Mouse (Mus musculus) myocyte (in vitro differentiated cells): ENCODE data around the gene Garnl3. TPM values are rescaled to one million over a fixed set of nuclear protein-coding genes. Genes with fewer than 3 reads are reported as not detected.
A peak's percentile ranks its signal among the peaks of the same experiment; 100 is the strongest.

Experiments used
- H3K27me3 ChIP-seq: one replicate; pipeline ENCODE4 v1.6.1; 2011; ENCODE audit not compliant: control insufficient read depth, insufficient read depth, insufficient read length
- H3K36me3 ChIP-seq: one replicate; pipeline ENCODE4 v1.6.1; 2011; ENCODE audit not compliant: control insufficient read depth, insufficient read depth
- H3K4me2 ChIP-seq: one replicate; pipeline ENCODE4 v1.6.1; 2011; ENCODE audit warnings: low read depth, control low read depth
- H3K4me3 ChIP-seq: one replicate; pipeline ENCODE4 v1.5.1; 2011; ENCODE audit warnings: mild to moderate bottlenecking, control low read depth, moderate library complexity
- H3K79me2 ChIP-seq: one replicate; pipeline ENCODE4 v1.6.1; 2011; ENCODE audit not compliant: control insufficient read depth, insufficient read depth
- H3ac ChIP-seq: one replicate; pipeline ENCODE4 v1.6.1; 2011; ENCODE audit not compliant: control insufficient read depth, insufficient read length
- CEBPB ChIP-seq: IDR thresholded peaks from 2 replicates; pipeline ENCODE4 v1.6.1; 2011; ENCODE audit warnings: mild to moderate bottlenecking, moderate library complexity; ENCODE audit not compliant: poor library complexity, insufficient read depth, severe bottlenecking
- E2F4 ChIP-seq: IDR thresholded peaks from one replicate; pipeline ENCODE4 v1.6.1; 2011; ENCODE audit warnings: mild to moderate bottlenecking, control low read depth, moderate library complexity; ENCODE audit not compliant: insufficient read depth
- MAX ChIP-seq: IDR thresholded peaks from one replicate; pipeline ENCODE4 v1.6.1; 2011; ENCODE audit warnings: low read depth, mild to moderate bottlenecking, control low read depth
- MYOD1 ChIP-seq, 3 experiments: IDR thresholded peaks; one replicate each; pipeline ENCODE4 v1.6.1; 2011; ENCODE audit warnings: control low read depth in 2 of 3, low read depth in 2 of 3, mild to moderate bottlenecking in 2 of 3, moderate library complexity in 1 of 3; ENCODE audit not compliant: insufficient read length in 2 of 3, control insufficient read depth in 1 of 3
- MYOG ChIP-seq, 3 experiments: IDR thresholded peaks; one replicate each; pipeline ENCODE4 v1.6.1; 2011; ENCODE audit warnings: control low read depth in 2 of 3, low read depth in 2 of 3, mild to moderate bottlenecking in 2 of 3; ENCODE audit not compliant: insufficient read length in 2 of 3, control insufficient read depth in 1 of 3, insufficient read depth in 1 of 3
- POLR2A ChIP-seq: IDR thresholded peaks from one replicate; pipeline ENCODE4 v1.6.1; 2011; ENCODE audit warnings: low read depth, mild to moderate bottlenecking, control low read depth, moderate library complexity; ENCODE audit not compliant: insufficient read length
- POLR2AphosphoS2 ChIP-seq: IDR thresholded peaks from one replicate; pipeline ENCODE4 v1.6.1; 2011; ENCODE audit warnings: low read depth, control low read depth; ENCODE audit not compliant: insufficient read length
- REST ChIP-seq: IDR thresholded peaks from one replicate; pipeline ENCODE4 v1.6.1; 2011; ENCODE audit warnings: mild to moderate bottlenecking, control low read depth, moderate library complexity; ENCODE audit not compliant: insufficient read depth, insufficient read length
- SRF ChIP-seq: IDR thresholded peaks from one replicate; pipeline ENCODE4 v1.6.1; 2011; ENCODE audit warnings: low read depth; ENCODE audit not compliant: control insufficient read depth, insufficient read length
- TCF12 ChIP-seq: IDR thresholded peaks from one replicate; pipeline ENCODE4 v1.6.1; 2011; ENCODE audit warnings: mild to moderate bottlenecking, control low read depth; ENCODE audit not compliant: poor library complexity, insufficient read depth, severe bottlenecking
- TCF3 ChIP-seq: IDR thresholded peaks from one replicate; pipeline ENCODE4 v1.6.1; 2011; ENCODE audit warnings: low read depth, control low read depth; ENCODE audit not compliant: insufficient read length
- USF1 ChIP-seq: IDR thresholded peaks from one replicate; pipeline ENCODE4 v1.6.1; 2011; ENCODE audit warnings: low read depth, mild to moderate bottlenecking, control low read depth, moderate library complexity
- polyA plus RNA-seq: library from polyadenylated mRNA; unstranded; fragments of >200 nt; fragmentation: generic; extraction: Trizol; gene quantifications from one replicate; pipeline ENCODE4 v1.2.1, GENCODE M21; 2012; ENCODE audit warnings: missing spikeins

Garnl3 gene
- polyA plus RNA-seq, 1 experiment, result 2.1 TPM

- Histone ChIP-seq H3K79me2 (peaks cover 12% of the 10 kb centered on the region), H3K4me3 (peak overlapping the region; percentile 80), H3K27me3 (no peaks in the 10 kb centered on the region), H3K36me3 (peaks cover 18% of the 10 kb centered on the region), H3K4me2 (peak overlapping the region; percentile 95), H3ac (no peak overlapping the region)
- TF ChIP-seq TCF12 (no peak), MYOG (IDR thresholded peaks at IDR 0.05; ENCODE audit: control insufficient read depth in 1 of 3, insufficient read depth in 1 of 3, insufficient read length in 2 of 3, low read depth in 2 of 3) (no peak), CEBPB (no peak), MYOD1 (IDR thresholded peaks at IDR 0.05; ENCODE audit: control insufficient read depth in 1 of 3, insufficient read length in 2 of 3, low read depth in 2 of 3) (no peak), MAX (no peak), USF1 (no peak), POLR2A (no peak), E2F4 (no peak), REST (no peak), POLR2AphosphoS2 (no peak), TCF3 (no peak), SRF (no peak)
Observed at GRCm38 (mm10) chr2:32968024-32968614, 163.3 kb downstream of the Garnl3 start.

GRCm38 (mm10) chr2:32966689-32967631, 164.5 kb downstream of the Garnl3 start:
- H3ac ChIP-seq, result peak overlapping the region; percentile 23
- TF ChIP-seq MYOD1 (IDR thresholded peaks at IDR 0.05; ENCODE audit: control insufficient read depth in 1 of 3, insufficient read length in 2 of 3, low read depth in 2 of 3), result peak in 1 of 3 experiments; percentile 21
- TF ChIP-seq USF1, result peak; percentile 82
- TF ChIP-seq TCF3, result no peak
- no peak for TF ChIP-seq TCF12
- TF ChIP-seq E2F4, result no peak
- no peak for TF ChIP-seq CEBPB
- TF ChIP-seq POLR2A, result peak; percentile 99
- peak in 2 of 3 experiments; percentile 13 to 31 for TF ChIP-seq MYOG (IDR thresholded peaks at IDR 0.05; ENCODE audit: control insufficient read depth in 1 of 3, insufficient read depth in 1 of 3, insufficient read length in 2 of 3, low read depth in 2 of 3)
- peak; percentile 99 for TF ChIP-seq POLR2AphosphoS2
- peak; percentile 30 for TF ChIP-seq REST

GRCm38 (mm10) chr2:32966184-32966688, 165.2 kb downstream of the Garnl3 start:
- peaks cover 28% of the 10 kb centered on the region for H3K79me2 ChIP-seq
- peak overlapping the region; percentile 23 for H3ac ChIP-seq
- H3K4me3 ChIP-seq, result peak overlapping the region; percentile 80
- H3K4me2 ChIP-seq, result peak overlapping the region; percentile 95
- H3K36me3 ChIP-seq, result peaks cover 26% of the 10 kb centered on the region
- no peak for TF ChIP-seq POLR2AphosphoS2
- no peak for TF ChIP-seq E2F4
- no peak for TF ChIP-seq SRF
- TF ChIP-seq USF1, result no peak
- no peak for TF ChIP-seq POLR2A
- TF ChIP-seq MAX, result no peak
- TF ChIP-seq MYOD1 (IDR thresholded peaks at IDR 0.05; ENCODE audit: control insufficient read depth in 1 of 3, insufficient read length in 2 of 3, low read depth in 2 of 3), result no peak
- TF ChIP-seq MYOG (IDR thresholded peaks at IDR 0.05; ENCODE audit: control insufficient read depth in 1 of 3, insufficient read depth in 1 of 3, insufficient read length in 2 of 3, low read depth in 2 of 3), result no peak
- TF ChIP-seq REST, result no peak
- H3K27me3 ChIP-seq, result no peaks in the 10 kb centered on the region

More at GRCm38 (mm10) chr2:32966689-32967631, 164.5 kb downstream of the Garnl3 start:
- peak overlapping the region; percentile 95 for H3K4me2 ChIP-seq
- H3K27me3 ChIP-seq, result no peaks in the 10 kb centered on the region
- H3K79me2 ChIP-seq, result peaks cover 24% of the 10 kb centered on the region
- peak overlapping the region; percentile 80 for H3K4me3 ChIP-seq
- H3K36me3 ChIP-seq, result peaks cover 26% of the 10 kb centered on the region

GRCm38 (mm10) chr2:32965511-32966183, 165.8 kb downstream of the Garnl3 start:
- peak overlapping the region; percentile 95 for H3K4me2 ChIP-seq
- H3ac ChIP-seq, result no peak overlapping the region
- H3K27me3 ChIP-seq, result no peaks in the 10 kb centered on the region
- peaks cover 28% of the 10 kb centered on the region for H3K79me2 ChIP-seq
- H3K4me3 ChIP-seq, result peak overlapping the region; percentile 80
- peaks cover 26% of the 10 kb centered on the region for H3K36me3 ChIP-seq
- no peak for TF ChIP-seq CEBPB
- peak; percentile 17 for TF ChIP-seq POLR2AphosphoS2
